Mouse (Mus musculus) 3134 (cell line): ENCODE measurements around the gene Susd5.

ENCODE experiments used
- DNase-seq: peaks from one replicate; pipeline ENCODE4 v3.0.0-alpha.2; 2011; ENCODE audit warnings: low spot score; ENCODE audit not compliant: insufficient read length; ENCODE audit errors: extremely low read depth

Susd5 gene

DNA sequence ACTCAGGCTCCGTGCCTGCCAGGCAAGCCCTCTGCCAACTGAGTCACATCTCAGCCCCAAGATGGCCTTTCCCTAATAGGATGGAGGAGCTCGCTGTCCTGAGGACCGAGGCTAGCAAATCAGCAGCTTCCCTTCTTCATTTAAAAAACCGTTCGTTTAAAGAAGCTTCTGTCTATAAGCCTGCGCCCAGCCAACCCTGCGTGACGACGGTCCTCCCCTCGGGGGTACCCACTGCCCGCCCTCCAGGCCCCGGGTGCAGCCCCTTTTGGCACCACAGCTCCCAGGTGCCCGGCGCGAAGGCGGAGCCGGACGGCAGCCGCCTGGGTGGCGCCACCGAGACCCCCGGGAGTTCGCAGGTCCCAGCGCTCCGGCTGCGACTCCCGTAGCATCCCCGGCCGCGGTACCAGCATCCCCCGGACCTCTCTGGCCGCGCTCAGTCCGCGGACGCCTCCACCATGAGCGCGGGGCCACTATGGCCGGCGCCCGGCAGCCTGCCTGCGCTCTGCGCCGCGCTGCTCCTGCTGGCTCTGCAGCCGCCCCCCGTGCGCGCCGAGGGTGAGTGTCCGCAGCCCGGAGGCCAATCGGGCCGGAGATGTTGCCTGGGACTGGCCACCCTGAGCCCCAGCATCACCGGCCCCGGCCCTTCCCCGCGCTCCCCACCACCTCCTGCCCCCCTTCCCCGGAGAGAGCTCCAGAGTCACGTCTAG is at the start of gene Susd5:
TSS of gene Susd5 (plus strand) at position 51 of the 707 bp plus-strand sequence.
- DNase-seq, result no peak

- DNase-seq, result peak; percentile 58
These were observed 49.0 kb upstream of the Susd5 start for GRCm38 (mm10) chr9:114007850-114008350.

GRCm38 (mm10) chr9:114009526-114009925 is 47.4 kb upstream of the Susd5 start:
- no peak for DNase-seq

DNA sequence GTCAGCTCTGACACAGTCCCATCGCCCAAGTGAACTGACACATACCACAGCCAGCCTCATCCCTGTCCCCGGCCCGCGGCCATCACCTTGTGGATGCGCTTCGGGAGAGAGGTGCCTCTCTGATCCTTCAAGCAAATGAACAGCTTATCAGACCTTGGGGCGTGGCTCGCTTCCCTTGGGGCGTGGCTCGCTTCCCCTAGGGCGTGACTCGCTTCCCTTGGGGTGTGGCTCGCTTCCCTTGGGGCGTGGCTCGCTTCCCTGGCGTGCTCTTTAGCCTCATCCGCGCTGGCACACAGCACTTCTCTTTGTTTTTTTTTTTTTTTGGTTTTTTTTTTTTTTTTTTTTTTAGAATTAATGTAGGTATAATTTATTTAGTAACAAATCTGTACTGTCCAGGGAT is 45.7 kb upstream of the Susd5 start:
- DNase-seq, result no peak

DNA sequence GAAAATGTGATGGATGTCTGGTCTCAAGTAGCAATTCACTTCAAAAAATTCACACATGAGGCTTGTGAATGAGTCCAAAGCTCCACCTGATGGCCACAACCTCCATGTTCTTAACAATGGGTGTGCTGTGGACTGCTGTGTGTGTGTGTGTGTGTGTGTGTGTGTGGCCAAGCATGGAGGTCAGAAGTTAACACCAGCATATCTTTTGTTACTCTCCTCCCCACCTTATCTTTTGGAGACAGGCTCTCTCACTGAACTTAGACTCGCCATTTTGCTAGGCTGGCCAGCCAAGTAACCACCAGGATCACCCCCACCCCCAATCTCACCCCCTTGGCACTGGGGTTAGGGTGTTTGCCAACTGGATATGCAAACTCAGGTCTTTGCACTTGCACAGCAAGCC is 42.9 kb upstream of the Susd5 start:
- no peak for DNase-seq

- DNase-seq, result no peak
These were observed 41.2 kb upstream of the Susd5 start for GRCm38 (mm10) chr9:114015724-114016123.

- DNase-seq, result peak; percentile 71
These were observed 40.5 kb upstream of the Susd5 start for GRCm38 (mm10) chr9:114016402-114016801.

GRCm38 (mm10) chr9:114019012-114019762 is 37.8 kb upstream of the Susd5 start:
- no peak for DNase-seq

DNA sequence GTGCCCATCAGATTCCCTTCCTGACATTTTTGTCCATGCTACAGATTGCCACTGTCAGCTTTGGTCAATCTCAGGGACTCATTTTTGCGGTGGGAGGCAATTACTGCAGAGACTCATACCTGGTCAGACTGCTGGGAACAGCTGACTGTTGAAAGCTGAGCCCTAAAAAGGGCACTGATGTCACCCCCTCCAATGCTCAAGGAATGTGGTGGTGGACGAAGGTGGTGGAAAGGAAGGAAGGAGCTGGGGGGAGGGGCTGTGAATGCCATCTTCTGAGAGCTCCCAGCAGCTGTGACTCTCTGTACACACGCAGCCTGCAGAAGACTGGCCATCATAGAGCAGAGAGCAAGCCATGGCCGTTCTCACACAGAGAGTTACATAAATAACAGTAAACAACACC is 34.8 kb upstream of the Susd5 start:
- DNase-seq, result no peak

- DNase-seq, result no peak
These were observed 31.8 kb upstream of the Susd5 start for GRCm38 (mm10) chr9:114025182-114025581.

- no peak for DNase-seq
These were observed 31.1 kb upstream of the Susd5 start for GRCm38 (mm10) chr9:114025846-114026245.

- DNase-seq, result peak; percentile 94
These were observed 30.5 kb upstream of the Susd5 start for GRCm38 (mm10) chr9:114026261-114026934.

- no peak for DNase-seq
These were observed 16.0 kb upstream of the Susd5 start for GRCm38 (mm10) chr9:114040945-114041344.

GRCm38 (mm10) chr9:114042490-114042889 is 14.4 kb upstream of the Susd5 start:
- no peak for DNase-seq

GRCm38 (mm10) chr9:114044446-114044845 is 12.5 kb upstream of the Susd5 start:
- no peak for DNase-seq

GRCm38 (mm10) chr9:114046028-114046427 is 10.9 kb upstream of the Susd5 start, which contains the start of gene Fbxl2:
TSS of gene Fbxl2 (minus strand) at chr9:114046191.
- no peak for DNase-seq

GRCm38 (mm10) chr9:114046676-114047075 is 10.3 kb upstream of the Susd5 start:
- DNase-seq, result no peak

DNA sequence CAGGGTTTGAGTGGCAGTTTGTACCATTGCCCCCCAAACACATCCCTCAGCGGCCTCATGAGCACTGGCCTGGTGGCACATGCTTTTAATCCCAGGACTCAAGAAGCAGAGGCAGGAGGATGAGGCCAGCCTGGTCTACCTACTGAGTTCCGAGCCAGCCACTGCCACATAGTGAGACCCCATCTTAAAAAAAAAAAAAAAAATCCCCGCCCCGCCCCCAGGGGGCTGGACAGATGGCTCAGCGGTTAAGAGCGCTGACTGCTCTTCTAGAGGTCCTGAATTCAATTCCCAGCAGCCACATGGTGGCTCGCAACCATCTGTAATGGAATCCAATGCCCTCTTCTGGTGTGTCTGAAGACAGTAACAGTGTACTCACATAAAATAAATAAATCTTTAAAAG is 6.8 kb upstream of the Susd5 start:
- no peak for DNase-seq

DNA sequence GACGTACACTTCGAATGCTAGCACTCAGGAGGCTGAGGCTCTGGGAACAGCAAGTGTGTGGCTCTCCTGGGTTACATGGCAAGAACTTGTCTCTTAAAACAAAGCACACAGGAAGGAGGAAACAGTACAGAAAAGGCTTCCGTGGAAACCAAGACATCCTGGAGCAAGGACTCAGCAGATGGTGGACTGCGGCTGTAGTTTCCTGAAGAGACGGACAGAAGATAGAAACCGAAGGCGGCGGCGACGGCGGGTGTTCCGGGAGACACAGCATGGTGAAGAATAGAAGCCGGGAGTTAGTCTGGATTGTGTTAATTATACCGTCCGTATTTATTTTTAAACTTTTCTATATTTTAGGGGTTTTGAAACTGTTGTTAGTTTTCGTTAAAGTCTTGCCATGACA is 6.2 kb upstream of the Susd5 start:
- DNase-seq, result no peak

DNA sequence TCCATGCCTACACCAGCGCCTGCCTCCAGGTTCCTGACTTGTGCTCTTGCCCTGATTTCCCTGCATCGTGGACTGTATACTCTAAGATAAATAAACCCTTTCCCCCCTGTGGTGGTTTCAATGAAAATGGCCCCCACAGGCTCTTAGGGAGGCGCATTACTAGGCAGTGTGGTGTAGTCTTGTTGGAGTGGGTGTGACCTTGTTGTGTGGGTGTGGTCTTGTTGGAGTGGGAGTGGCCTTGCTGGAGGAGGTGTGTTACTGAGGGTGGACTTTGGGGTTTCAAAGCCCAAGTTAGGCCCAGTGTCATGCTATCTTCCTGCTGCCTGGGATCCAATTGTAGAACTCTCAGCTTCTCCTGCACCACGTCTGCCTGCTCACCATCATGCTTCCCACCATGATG is 4.9 kb upstream of the Susd5 start:
- DNase-seq, result no peak

- DNase-seq, result no peak
These were observed 4.1 kb upstream of the Susd5 start for GRCm38 (mm10) chr9:114052866-114053265.
